Mouse (Mus musculus): ENCODE measurements around the gene Mylk.

- no peak for TF ChIP-seq CTCF (IDR thresholded peaks at IDR 0.05; ENCODE audit: insufficient read depth, low read length)
- peak; percentile 31; the same call in 1 of the 2 replicates for TF ChIP-seq POLR2A (IDR thresholded peaks at IDR 0.05; ENCODE audit: borderline replicate concordance, extremely low read depth, low read depth, low read length)
Measured at GRCm38 (mm10) chr16:34806883-34807767, 62.1 kb downstream of the Mylk start.
